In the genomic region with DNA sequence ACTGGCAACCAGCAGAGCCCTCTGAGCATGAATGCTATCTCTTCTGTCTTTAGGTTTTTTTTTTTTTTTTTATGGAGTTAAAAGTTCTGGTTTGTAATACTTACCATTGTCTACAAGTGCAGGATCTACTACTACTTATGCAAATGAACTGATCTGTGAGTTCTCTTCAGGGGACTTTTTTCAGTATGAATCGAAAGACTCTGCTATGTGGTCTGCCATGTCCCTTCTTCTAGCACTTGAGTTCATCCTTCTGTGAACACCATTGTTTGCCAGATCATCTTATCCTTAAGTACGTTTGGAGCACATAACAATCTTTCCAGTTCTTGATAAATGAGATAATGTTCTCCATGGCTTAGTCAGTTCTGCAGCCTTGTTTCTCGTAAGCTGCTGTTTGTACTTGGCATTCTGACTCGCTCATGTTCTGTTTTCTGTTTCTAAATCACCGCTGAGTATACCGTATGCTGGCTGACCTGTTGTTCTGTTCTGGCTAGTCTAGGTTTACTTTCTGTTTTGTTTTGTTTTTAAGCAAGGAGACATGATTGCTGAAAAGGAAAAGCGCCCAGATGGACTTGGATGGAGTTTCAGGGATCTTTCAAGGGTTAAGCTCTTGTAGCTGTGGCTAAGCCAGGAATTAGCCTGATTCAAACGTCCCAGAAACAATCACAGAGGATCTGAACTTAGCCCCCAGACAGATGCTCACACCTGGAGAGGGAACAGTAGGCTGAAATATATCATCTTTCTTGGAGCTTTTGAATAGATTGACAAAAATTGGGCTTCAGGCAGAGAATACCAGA, we compare ENCODE assay signal across 22 mouse cellular contexts. TPM values are rescaled to one million over a fixed set of nuclear protein-coding genes. Genes with fewer than 3 reads are reported as not detected.
A peak's percentile ranks its signal among the peaks of the same experiment; 100 is the strongest.
DNase-seq lines count a peak whose midpoint lies in the region; ATAC-seq and TF ChIP-seq lines count a peak whose summit lies in the region.
"Had no signal": no experiment of that assay in that cellular context is flagged by ENCODE, and none has a peak within 500 bp of the region (broad histone marks: within the 10 kb centered on the region; RNA-seq: fewer than 3 reads in every experiment).

No protein-coding gene starts in this region.

- H3K4me3 ChIP-seq in liver, adult 2 months (ENCODE audit: insufficient read depth, low read depth, low read length): no peak overlapping the region
- no peak overlapping the region for H3K4me3 ChIP-seq in stomach, embryonic 16.5 days (replicated peaks; ENCODE audit: low read length)
- H3K4me3 ChIP-seq: limb, embryonic 15.5 days; midbrain, embryonic 13.5 days had no signal

- H3K36me3 ChIP-seq in liver, adult 2 months (ENCODE audit: control insufficient read depth, insufficient read depth, low read length): no peaks in the 10 kb centered on the region
- no peaks in the 10 kb centered on the region for H3K36me3 ChIP-seq in stomach, embryonic 16.5 days (ENCODE audit: control insufficient read depth, insufficient read depth, low read length)
- H3K36me3 ChIP-seq: G1E; limb, embryonic 15.5 days; midbrain, embryonic 13.5 days had no signal

- no peak overlapping the region for H3K27ac ChIP-seq in liver, adult 2 months (replicated peaks; ENCODE audit: insufficient read depth, low read depth, low read length)
- no peak overlapping the region for H3K27ac ChIP-seq in stomach, embryonic 16.5 days (ENCODE audit: low read length)
- H3K27ac ChIP-seq: hindbrain, embryonic 14.5 days; limb, embryonic 15.5 days; midbrain, embryonic 13.5 days had no signal

- no peaks in the 10 kb centered on the region for H3K79me2 ChIP-seq in liver, adult 2 months (ENCODE audit: control insufficient read depth, insufficient read depth, low read length)

- TF ChIP-seq POLR2A in liver, adult 2 months (IDR thresholded peaks at IDR 0.05; ENCODE audit: extremely low read depth, insufficient read depth, low read length): no peak

- no peaks in the 10 kb centered on the region for H3K9me3 ChIP-seq in stomach, embryonic 16.5 days (replicated peaks; ENCODE audit: control insufficient read depth, low read length)
- H3K9me3 ChIP-seq: G1E; limb, embryonic 15.5 days; midbrain, embryonic 13.5 days had no signal

- TF ChIP-seq CTCF in liver, adult 2 months (IDR thresholded peaks at IDR 0.05; ENCODE audit: low read depth, low read length): no peak

- no peak overlapping the region for H3K9ac ChIP-seq in liver, adult 2 months (ENCODE audit: low read depth, low read length)
- no peak overlapping the region for H3K9ac ChIP-seq in stomach, embryonic 16.5 days (ENCODE audit: low read length)
- H3K9ac ChIP-seq: hindbrain, embryonic 14.5 days; limb, embryonic 15.5 days; midbrain, embryonic 13.5 days had no signal

- intact Hi-C loops in left cerebral cortex, postnatal 25 days (cut with DNase I): no loop called here

- H3K4me2 ChIP-seq in stomach, embryonic 16.5 days (ENCODE audit: low read depth, low read length): peak overlapping the region; percentile 5; the same call in 1 of the 2 replicates
- H3K4me2 ChIP-seq: heart, embryonic 11.5 days; hindbrain, embryonic 14.5 days; limb, embryonic 15.5 days; midbrain, embryonic 13.5 days had no signal

- ATAC-seq in inflammation-experienced regulatory T-cells, adult 6 months: peak; percentile 32
- peak; percentile 74; the same call in 1 of the 2 replicates for ATAC-seq in stomach, embryonic 16.5 days (ENCODE audit: insufficient read depth, low FRiP score)
- ATAC-seq: midbrain, embryonic 13.5 days had no signal

- no peaks in the 10 kb centered on the region for H3K27me3 ChIP-seq in liver, adult 2 months (ENCODE audit: control insufficient read depth, insufficient read depth, low read length)
- no peaks in the 10 kb centered on the region for H3K27me3 ChIP-seq in stomach, embryonic 16.5 days (ENCODE audit: control insufficient read depth, insufficient read depth, low read length)
- H3K27me3 ChIP-seq: limb, embryonic 15.5 days had no signal

- WGBS in liver, adult 2 months: 32% methylated on average over 8 of the region's 8 CpGs
- 34% methylated on average over 8 of the region's 8 CpGs for WGBS in stomach, embryonic 16.5 days

- H3K4me1 ChIP-seq in liver, adult 2 months (ENCODE audit: control insufficient read depth, insufficient read depth, low read length): peaks cover 4% of the 10 kb centered on the region; the same call in 1 of the 2 replicates
- H3K4me1 ChIP-seq in stomach, embryonic 16.5 days (ENCODE audit: control insufficient read depth, insufficient read depth, low read length): no peaks in the 10 kb centered on the region
- H3K4me1 ChIP-seq: limb, embryonic 15.5 days had no signal

- DNase-seq in liver, adult 2 months (ENCODE audit: extremely low read depth, low read depth, low spot score): peak; percentile 50
- DNase-seq in liver (no peak), NIH3T3 (ENCODE audit: low read depth) (peak; percentile 73)
- no peak for DNase-seq in left cerebral cortex, postnatal 25 days (ENCODE audit: low spot score in 2 of 2)
- DNase-seq in left cerebral cortex, adult 11 months (ENCODE audit: low spot score): no peak
- DNase-seq: adrenal gland, adult 8-10 months; cerebellum, adult 11-12 months; cerebellum, postnatal 36 days; gastrocnemius, postnatal 25 days; heart, postnatal 14 days; kidney, adult 2 months; kidney, postnatal 14 days; layer of hippocampus, adult 9-11 months; lung, adult 18-20 months; thymus, postnatal 4 days had no signal

RNA-seq across cellular contexts. Expression of a gene that starts 40.3 kb away (rescaled TPM):
- total RNA-seq in liver, adult 2 months (2014; rRNA removed): 0.09 and 0.34 TPM in 2 replicates
- not detected in 2 replicates for polyA plus RNA-seq in liver, adult 2 months (2012; rRNA removed)
- polyA plus RNA-seq in inflammation-experienced regulatory T-cells, adult 6 months (2017; shearing (Covaris generic)): under 1 TPM; 0.44 to 0.55 (median 0.49) TPM
- polyA plus RNA-seq in stomach, embryonic 16.5 days (2015; fragmentation: Nextera tagmentation; extraction: Ambion mirVana): 7.0 and 7.9 TPM in 2 replicates
- total RNA-seq in left cerebral cortex, postnatal 25 days (2021): 1 to 10 TPM; 6.4 to 6.7 TPM
- polyA plus RNA-seq: G1E had no signal

Comparison
In these comparisons a context has a peak if more than half of its experiments do, and no peak if none do; other contexts are left out.
1. DNase-seq: peak in liver, adult 2 months (single experiment) and NIH3T3 (single experiment); none in liver (single experiment), left cerebral cortex, postnatal 25 days (0 of 2) and left cerebral cortex, adult 11 months (single experiment).